Mouse (Mus musculus) cortical plate, adult 2 months (tissue): ENCODE results near the gene Ralgapa1.

Source experiments
- CTCF ChIP-seq: fragments of 200-500 bp; IDR thresholded peaks from 2 replicates; pipeline ENCODE4 v1.5.1; 2011; ENCODE audit warnings: mild to moderate bottlenecking, control low read depth, low read length; ENCODE audit not compliant: insufficient read depth; ENCODE audit errors: extremely low read depth
- POLR2A ChIP-seq: fragments of 200-500 bp; IDR thresholded peaks from 2 replicates; pipeline ENCODE4 v1.6.1; 2011; ENCODE audit warnings: mild to moderate bottlenecking, low read length, control low read depth; ENCODE audit not compliant: insufficient read depth; ENCODE audit errors: extremely low read depth

GRCm38 (mm10) chr12:55869622-55870322, 48.8 kb upstream of the Ralgapa1 start:
- TF ChIP-seq CTCF: no peak
- TF ChIP-seq POLR2A: no peak
